Mouse (Mus musculus): ENCODE results near the gene Heatr5a.

DNA sequence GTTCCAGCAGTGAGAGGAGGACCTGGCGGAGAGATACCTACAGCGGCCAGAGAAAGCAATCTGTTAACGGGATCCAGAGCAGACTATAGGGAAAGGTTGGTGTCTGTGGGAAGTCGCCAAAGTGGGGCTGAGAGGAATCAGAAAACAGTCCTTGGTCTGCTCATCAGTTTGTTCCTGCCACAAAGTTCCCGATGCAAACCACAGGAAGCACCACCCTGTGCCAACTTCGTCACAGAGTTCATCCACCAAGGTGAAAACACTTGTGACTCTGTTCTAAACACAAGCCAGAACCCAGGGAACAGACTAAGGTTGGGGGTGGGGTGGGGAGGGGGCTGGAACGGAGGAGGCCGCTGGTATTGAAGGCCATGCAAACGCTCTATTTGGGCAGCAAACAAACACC lies 5.4 kb upstream of the Heatr5a start:
- TF ChIP-seq ZNF384 (IDR thresholded peaks at IDR 0.05; ENCODE audit: low read depth, low read length) (no peak), HCFC1 (IDR thresholded peaks at IDR 0.05; ENCODE audit: borderline replicate concordance, insufficient read depth, low read length) (no peak), MAFK (IDR thresholded peaks at IDR 0.05; ENCODE audit: insufficient read depth, low read depth, low read length) (no peak), ZC3H11A (IDR thresholded peaks at IDR 0.05; ENCODE audit: borderline replicate concordance, low read depth, low read length) (no peak)
